ENCODE assay signal across 8 mouse cellular contexts in genomic region chr8:111642496-111642895, GRCm38 (mm10). TPM values are rescaled to one million over a fixed set of nuclear protein-coding genes. Genes with fewer than 3 reads are reported as not detected.
DNase-seq lines count a peak whose midpoint lies in the region; ATAC-seq and TF ChIP-seq lines count a peak whose summit lies in the region.

No protein-coding gene starts in this region.

- no peaks in the 10 kb centered on the region for H3K9me3 ChIP-seq in heart, postnatal 0 days (replicated peaks; ENCODE audit: control insufficient read depth, low read length)
- H3K9me3 ChIP-seq in stomach, embryonic 14.5 days (ENCODE audit: control insufficient read depth, low read depth, low read length) = no peaks in the 10 kb centered on the region

- 13% methylated on average over 5 of the region's 5 CpGs for WGBS in heart, postnatal 0 days
- WGBS in liver, adult 2 months = 3% methylated on average over 5 of the region's 5 CpGs
- 35% methylated on average over 5 of the region's 5 CpGs for WGBS in stomach, embryonic 14.5 days

- peak overlapping the region; percentile 99 for H3K4me3 ChIP-seq in layer of hippocampus, adult 2 months
- peak overlapping the region; percentile 83 for H3K4me3 ChIP-seq in heart, postnatal 0 days (ENCODE audit: low read depth, low read length)
- H3K4me3 ChIP-seq in liver, adult 2 months (ENCODE audit: insufficient read depth, low read depth, low read length) = peak overlapping the region; percentile 53
- peak overlapping the region; percentile 63 for H3K4me3 ChIP-seq in stomach, embryonic 14.5 days (ENCODE audit: low read depth, low read length)

- H3K4me2 ChIP-seq in heart, postnatal 0 days (ENCODE audit: low read depth, low read length) = peak overlapping the region; percentile 79
- H3K4me2 ChIP-seq in stomach, embryonic 14.5 days (replicated peaks; ENCODE audit: low read depth, low read length) = peak overlapping the region; percentile 42

- no peak for ATAC-seq in heart, postnatal 0 days (ENCODE audit: insufficient read depth, low read depth)
- no peak for ATAC-seq in stomach, embryonic 14.5 days (ENCODE audit: insufficient number of reproducible peaks, insufficient read depth, low FRiP score, low read depth)

- TF ChIP-seq POLR2A in liver, adult 2 months (IDR thresholded peaks at IDR 0.05; ENCODE audit: extremely low read depth, insufficient read depth, low read length) = no peak

- H3K36me3 ChIP-seq in heart, postnatal 0 days (replicated peaks; ENCODE audit: control insufficient read depth, insufficient read depth, low read length) = no peaks in the 10 kb centered on the region
- no peaks in the 10 kb centered on the region for H3K36me3 ChIP-seq in liver, adult 2 months (ENCODE audit: control insufficient read depth, insufficient read depth, low read length)
- no peaks in the 10 kb centered on the region for H3K36me3 ChIP-seq in stomach, embryonic 14.5 days (ENCODE audit: control insufficient read depth, insufficient read depth, low read length)

- H3K27ac ChIP-seq in layer of hippocampus, adult 2 months = peak overlapping the region; percentile 91; the same call in 1 of the 2 replicates
- H3K27ac ChIP-seq in heart, postnatal 0 days (ENCODE audit: low read depth) = peak overlapping the region; percentile 97
- H3K27ac ChIP-seq in liver, adult 2 months (replicated peaks; ENCODE audit: insufficient read depth, low read depth, low read length) = peak overlapping the region; percentile 90
- peak overlapping the region; percentile 92; the same call in 1 of the 2 replicates for H3K27ac ChIP-seq in stomach, embryonic 14.5 days (ENCODE audit: low read length)

- H3K27me3 ChIP-seq in heart, postnatal 0 days (ENCODE audit: control insufficient read depth, insufficient read depth, low read length) = no peaks in the 10 kb centered on the region
- H3K27me3 ChIP-seq in liver, adult 2 months (ENCODE audit: control insufficient read depth, insufficient read depth, low read length) = no peaks in the 10 kb centered on the region
- no peaks in the 10 kb centered on the region for H3K27me3 ChIP-seq in stomach, embryonic 14.5 days (ENCODE audit: control insufficient read depth, insufficient read depth, low read length)

- TF ChIP-seq EP300 in heart, postnatal 0 days (IDR thresholded peaks at IDR 0.05; ENCODE audit: low read depth) = no peak

- peak overlapping the region; percentile 90; the same call in 1 of the 2 replicates for H3K9ac ChIP-seq in heart, postnatal 0 days (replicated peaks; ENCODE audit: low read depth, low read length)
- peak overlapping the region; percentile 74 for H3K9ac ChIP-seq in liver, adult 2 months (ENCODE audit: low read depth, low read length)
- no peak overlapping the region for H3K9ac ChIP-seq in stomach, embryonic 14.5 days (replicated peaks; ENCODE audit: low read depth, low read length)

- H3K79me2 ChIP-seq in liver, adult 2 months (ENCODE audit: control insufficient read depth, insufficient read depth, low read length) = peaks cover 10% of the 10 kb centered on the region

- intact Hi-C loops in left cerebral cortex, postnatal 14 days (cut with DNase I) = loop anchor here (5.0 kb wide), 1 partner anchor 105 kb away; the partner anchor contains the start of gene Znrf1

- no peak for TF ChIP-seq CTCF in layer of hippocampus, adult 2 months (conservative IDR thresholded peaks at IDR 0.05)
- TF ChIP-seq CTCF in heart, postnatal 0 days (IDR thresholded peaks at IDR 0.05; ENCODE audit: low read depth) = no peak
- no peak for TF ChIP-seq CTCF in liver, adult 2 months (IDR thresholded peaks at IDR 0.05; ENCODE audit: low read depth, low read length)

- DNase-seq in layer of hippocampus, adult 2 months (ENCODE audit: low spot score in 2 of 2) = no peak
- DNase-seq in layer of hippocampus, postnatal 10 days (ENCODE audit: low spot score in 2 of 2) = no peak
- peak; percentile 56 for DNase-seq in c-Kit-positive CD71-negative TER-119-negative erythroid progenitor cells, embryonic 14.5 days (ENCODE audit: low read depth)
- no peak for DNase-seq in heart, postnatal 0 days (ENCODE audit: low spot score)
- DNase-seq in liver, adult 2 months (ENCODE audit: extremely low read depth, low read depth, low spot score) = peak; percentile 77
- DNase-seq in embryo, embryonic 11 days = no peak
- no peak for DNase-seq in left cerebral cortex, postnatal 14 days (ENCODE audit: low spot score in 2 of 2)

- H3K4me1 ChIP-seq in heart, postnatal 0 days (ENCODE audit: control insufficient read depth, insufficient read depth) = peaks cover 7% of the 10 kb centered on the region
- peaks cover 8% of the 10 kb centered on the region; the same call in 1 of the 2 replicates for H3K4me1 ChIP-seq in liver, adult 2 months (ENCODE audit: control insufficient read depth, insufficient read depth, low read length)
- H3K4me1 ChIP-seq in stomach, embryonic 14.5 days (ENCODE audit: control insufficient read depth, insufficient read depth, low read length) = no peaks in the 10 kb centered on the region; the same call in 1 of the 2 replicates

RNA-seq across cellular contexts. Expression of gene Zfp1, which starts 0.7 kb away (rescaled TPM):
- total RNA-seq in layer of hippocampus, adult 2 months (2021) = 10 to 100 TPM; 24.0 to 25.1 TPM
- total RNA-seq in layer of hippocampus, postnatal 10 days (2021) = 10 to 100 TPM; 21.4 to 21.9 TPM
- total RNA-seq in heart, postnatal 0 days (2014; rRNA removed; ENCODE audit: low replicate concordance) = 7.5 and 18.3 TPM in 2 replicates
- 11.9 and 12.0 TPM in 2 replicates for polyA plus RNA-seq in heart, postnatal 0 days (2015; fragmentation: Nextera tagmentation; extraction: Ambion mirVana)
- 4.7 and 5.0 TPM in 2 replicates for total RNA-seq in liver, adult 2 months (2014; rRNA removed)
- polyA plus RNA-seq in liver, adult 2 months (2012; rRNA removed) = 2.9 and 4.3 TPM in 2 replicates
- polyA plus RNA-seq in stomach, embryonic 14.5 days (2014; fragmentation: Nextera tagmentation; extraction: Ambion mirVana) = 26.3 and 26.7 TPM in 2 replicates
- 10 to 100 TPM; 19.9 to 20.3 TPM for total RNA-seq in left cerebral cortex, postnatal 14 days (2021)

RNA-seq across cellular contexts. Expression of gene Ldhd, which starts 12.3 kb away (rescaled TPM):
- 1 to 10 TPM; 6.8 to 7.8 TPM for total RNA-seq in layer of hippocampus, adult 2 months (2021)
- total RNA-seq in layer of hippocampus, postnatal 10 days (2021) = 1 to 10 TPM; 2.3 to 2.6 TPM
- total RNA-seq in heart, postnatal 0 days (2014; rRNA removed; ENCODE audit: low replicate concordance) = 2.7 and 4.3 TPM in 2 replicates
- polyA plus RNA-seq in heart, postnatal 0 days (2015; fragmentation: Nextera tagmentation; extraction: Ambion mirVana) = 1.3 and 1.5 TPM in 2 replicates
- 84.5 and 91.7 TPM in 2 replicates for total RNA-seq in liver, adult 2 months (2014; rRNA removed)
- polyA plus RNA-seq in liver, adult 2 months (2012; rRNA removed) = 160 and 175 TPM in 2 replicates
- 1.3 and 1.5 TPM in 2 replicates for polyA plus RNA-seq in stomach, embryonic 14.5 days (2014; fragmentation: Nextera tagmentation; extraction: Ambion mirVana)
- 1 to 10 TPM; 3.2 to 5.4 TPM for total RNA-seq in left cerebral cortex, postnatal 14 days (2021)

RNA-seq across cellular contexts. Expression of gene Ctrb1, which starts 48.3 kb away (rescaled TPM):
- not detected for total RNA-seq in layer of hippocampus, adult 2 months (2021)
- total RNA-seq in layer of hippocampus, postnatal 10 days (2021) = not detected
- total RNA-seq in heart, postnatal 0 days (2014; rRNA removed; ENCODE audit: low replicate concordance) = 0.62 and 3.4 TPM in 2 replicates
- not detected in 2 replicates for polyA plus RNA-seq in heart, postnatal 0 days (2015; fragmentation: Nextera tagmentation; extraction: Ambion mirVana)
- 50.9 and 134 TPM in 2 replicates for total RNA-seq in liver, adult 2 months (2014; rRNA removed)
- polyA plus RNA-seq in liver, adult 2 months (2012; rRNA removed) = 1.9 and 5.3 TPM in 2 replicates
- polyA plus RNA-seq in stomach, embryonic 14.5 days (2014; fragmentation: Nextera tagmentation; extraction: Ambion mirVana) = 201 TPM in 1 of 2 replicates, not detected in the other
- total RNA-seq in left cerebral cortex, postnatal 14 days (2021) = not detected

Comparison
In these comparisons a context has a peak if more than half of its experiments do, and no peak if none do; other contexts are left out.
1. DNase-seq: peak in c-Kit-positive CD71-negative TER-119-negative erythroid progenitor cells, embryonic 14.5 days (single experiment) and liver, adult 2 months (single experiment); none in layer of hippocampus, adult 2 months (0 of 2), layer of hippocampus, postnatal 10 days (0 of 2), heart, postnatal 0 days (single experiment), embryo, embryonic 11 days (single experiment) and left cerebral cortex, postnatal 14 days (0 of 2).
2. RNA of gene Ctrb1, which starts 48.3 kb away (total RNA-seq): 50.9 to 134 TPM in liver, adult 2 months; 0.62 to 3.4 TPM in heart, postnatal 0 days, not detected in layer of hippocampus, postnatal 10 days, not detected in left cerebral cortex, postnatal 14 days and not detected in layer of hippocampus, adult 2 months; every median in the first group is over 10 times any median in the second.
3. Peak in every context shown above with its lines, with median percentiles within 50 percentile points of each other: H3K27ac ChIP-seq and H3K4me3 ChIP-seq.